Mouse (Mus musculus): Measurements from ENCODE around the gene Phxr2. TPM values are rescaled to one million over a fixed set of nuclear protein-coding genes. Genes with fewer than 3 reads are reported as not detected.

The Phxr2 gene
- polyA plus RNA-seq, 1 experiment from 2014 or later: not detected

DNA sequence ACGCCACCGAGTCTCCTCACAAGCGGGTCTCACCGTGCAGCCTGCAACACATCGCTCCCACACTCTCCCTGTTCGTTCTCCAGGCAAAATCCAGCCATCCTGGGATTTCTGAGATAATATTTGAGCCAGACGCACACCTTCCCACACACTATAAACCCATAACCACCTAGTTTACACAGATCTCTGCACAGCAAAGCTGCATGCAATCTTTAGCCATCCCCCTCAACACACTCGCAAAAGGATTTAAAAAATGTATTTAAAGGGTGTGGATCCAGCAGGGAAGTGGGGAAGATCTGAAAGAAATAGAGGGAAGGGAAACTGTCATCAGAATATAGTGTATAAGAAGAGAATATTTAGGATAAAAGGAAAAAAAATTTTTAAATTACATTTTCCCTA, 9.9 kb downstream of the Phxr2 start:
- Histone ChIP-seq H3K4me3 (replicated peaks; ENCODE audit: low read depth, low read length) (no peak overlapping the region), H3K27me3 (ENCODE audit: insufficient read depth, low read length) (no peaks in the 10 kb centered on the region), H3K27ac (no peak overlapping the region), H3K4me2 (ENCODE audit: low read length) (peak overlapping the region; percentile 38), H3K9me3 (replicated peaks; ENCODE audit: low read length) (no peaks in the 10 kb centered on the region), H3K36me3 (ENCODE audit: insufficient read depth, low read length) (no peaks in the 10 kb centered on the region), H3K4me1 (replicated peaks; ENCODE audit: insufficient read depth, low read length) (peaks cover 20% of the 10 kb centered on the region), H3K9ac (ENCODE audit: low read depth, low read length) (no peak overlapping the region)
- ATAC-seq (replicated peaks; ENCODE audit: low FRiP score, low read depth) (no peak), DNase-seq (ENCODE audit: low spot score) (no peak)
- TF ChIP-seq CTCF (IDR thresholded peaks at IDR 0.05; ENCODE audit: low read depth): no peak
- WGBS: 33% methylated on average over 8 of the region's 8 CpGs

GRCm38 (mm10) chr10:99115471-99116236, 10.5 kb downstream of the Phxr2 start:
- H3K4me3 ChIP-seq (replicated peaks; ENCODE audit: low read depth, low read length): no peak overlapping the region
- H3K4me1 ChIP-seq (replicated peaks; ENCODE audit: insufficient read depth, low read length): peaks cover 20% of the 10 kb centered on the region
- no peak for TF ChIP-seq CTCF (IDR thresholded peaks at IDR 0.05; ENCODE audit: low read depth)
- peak overlapping the region; percentile 38 for H3K4me2 ChIP-seq (ENCODE audit: low read length)
- ATAC-seq (replicated peaks; ENCODE audit: low FRiP score, low read depth) (no peak), DNase-seq (ENCODE audit: low spot score) (peak; percentile 56)
- H3K36me3 ChIP-seq (ENCODE audit: insufficient read depth, low read length): no peaks in the 10 kb centered on the region
- H3K27me3 ChIP-seq (ENCODE audit: insufficient read depth, low read length): no peaks in the 10 kb centered on the region
- no peaks in the 10 kb centered on the region for H3K9me3 ChIP-seq (replicated peaks; ENCODE audit: low read length)
- 19% methylated on average over 18 of the region's 18 CpGs for WGBS
- H3K27ac ChIP-seq: no peak overlapping the region; the same call in 1 of the 2 replicates
- no peak overlapping the region for H3K9ac ChIP-seq (ENCODE audit: low read depth, low read length)

- Histone ChIP-seq H3K4me1 (replicated peaks; ENCODE audit: insufficient read depth, low read length) (peaks cover 20% of the 10 kb centered on the region), H3K9ac (ENCODE audit: low read depth, low read length) (no peak overlapping the region), H3K4me2 (ENCODE audit: low read length) (no peak overlapping the region), H3K27me3 (ENCODE audit: insufficient read depth, low read length) (no peaks in the 10 kb centered on the region), H3K27ac (no peak overlapping the region), H3K36me3 (ENCODE audit: insufficient read depth, low read length) (peaks cover 4% of the 10 kb centered on the region), H3K4me3 (replicated peaks; ENCODE audit: low read depth, low read length) (no peak overlapping the region), H3K9me3 (replicated peaks; ENCODE audit: low read length) (no peaks in the 10 kb centered on the region)
- 70% methylated on average over 8 of the region's 8 CpGs for WGBS
- DNase-seq (ENCODE audit: low spot score): no peak
- no peak for ATAC-seq (replicated peaks; ENCODE audit: low FRiP score, low read depth)
- TF ChIP-seq CTCF (IDR thresholded peaks at IDR 0.05; ENCODE audit: low read depth): no peak
Observed at GRCm38 (mm10) chr10:99114295-99114694, 11.8 kb downstream of the Phxr2 start.

DNA sequence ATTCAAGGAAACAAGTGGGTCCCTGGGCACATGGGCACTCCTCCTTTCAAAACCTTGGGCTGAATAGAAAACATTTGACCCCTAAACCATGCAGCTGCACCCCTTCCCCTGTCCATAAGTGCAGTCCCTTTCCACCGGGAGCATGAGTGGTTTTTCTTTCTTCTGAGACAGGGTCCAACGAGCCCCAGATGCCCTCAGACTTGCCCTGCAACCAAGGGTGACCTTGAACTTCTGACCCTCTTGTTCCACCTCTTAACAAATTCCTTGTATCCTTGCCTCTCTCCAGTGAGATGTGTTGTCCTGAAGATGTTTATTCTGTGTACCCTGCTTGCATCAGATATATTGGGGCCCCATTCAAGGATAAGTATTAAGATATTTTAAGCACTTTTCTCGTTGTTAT, 12.6 kb downstream of the Phxr2 start:
- Histone ChIP-seq H3K9me3 (replicated peaks; ENCODE audit: low read length) (no peaks in the 10 kb centered on the region), H3K27ac (no peak overlapping the region), H3K27me3 (ENCODE audit: insufficient read depth, low read length) (no peaks in the 10 kb centered on the region), H3K4me1 (replicated peaks; ENCODE audit: insufficient read depth, low read length) (peaks cover 23% of the 10 kb centered on the region), H3K4me2 (ENCODE audit: low read length) (no peak overlapping the region), H3K36me3 (ENCODE audit: insufficient read depth, low read length) (peaks cover 5% of the 10 kb centered on the region), H3K4me3 (replicated peaks; ENCODE audit: low read depth, low read length) (no peak overlapping the region), H3K9ac (ENCODE audit: low read depth, low read length) (no peak overlapping the region)
- ATAC-seq (replicated peaks; ENCODE audit: low FRiP score, low read depth) (no peak), DNase-seq (ENCODE audit: low spot score) (no peak)
- no peak for TF ChIP-seq CTCF (IDR thresholded peaks at IDR 0.05; ENCODE audit: low read depth)
- 32% methylated on average over 3 of the region's 3 CpGs for WGBS

- Histone ChIP-seq H3K27me3 (ENCODE audit: insufficient read depth, low read length) (no peaks in the 10 kb centered on the region), H3K4me2 (ENCODE audit: low read length) (peak overlapping the region; percentile 98)
Observed at GRCm38 (mm10) chr10:99108431-99108982, 17.6 kb downstream of the Phxr2 start.

GRCm38 (mm10) chr10:99107964-99108363, 18.2 kb downstream of the Phxr2 start, which contains the start of gene Galnt4:
TSS of gene Galnt4 (plus strand) at chr10:99108159.
- peak within 1 kb of the TSS; percentile 82 for H3K27ac ChIP-seq
- peak; percentile 80 for TF ChIP-seq CTCF (IDR thresholded peaks at IDR 0.05; ENCODE audit: low read depth)
- H3K4me1 ChIP-seq (replicated peaks; ENCODE audit: insufficient read depth, low read length): 0 out of 2 replicates have a peak, but pooled peaks cover 6% of the 10 kb centered on the region
- DNase-seq (ENCODE audit: low spot score) (peak; percentile 96), ATAC-seq (replicated peaks; ENCODE audit: low FRiP score, low read depth) (peak; percentile 87)
- peaks cover 5% of the 10 kb centered on the region for H3K36me3 ChIP-seq (ENCODE audit: insufficient read depth, low read length)
- peak within 1 kb of the TSS; percentile 85 for H3K9ac ChIP-seq (ENCODE audit: low read depth, low read length)
- under 1% methylated on average over 22 of the region's 22 CpGs for WGBS
- no peaks in the 10 kb centered on the region for H3K27me3 ChIP-seq (ENCODE audit: insufficient read depth, low read length)
- H3K9me3 ChIP-seq (replicated peaks; ENCODE audit: low read length): no peaks in the 10 kb centered on the region
- H3K4me2 ChIP-seq (ENCODE audit: low read length): peak within 1 kb of the TSS; percentile 98
- H3K4me3 ChIP-seq (replicated peaks; ENCODE audit: low read depth, low read length): peak within 1 kb of the TSS; percentile 100

More at GRCm38 (mm10) chr10:99108431-99108982, 17.6 kb downstream of the Phxr2 start:
- peak; percentile 31 for DNase-seq (ENCODE audit: low spot score)
- Histone ChIP-seq H3K9me3 (replicated peaks; ENCODE audit: low read length) (no peaks in the 10 kb centered on the region), H3K27ac (peak overlapping the region; percentile 82; the same call in 1 of the 2 replicates), H3K4me1 (replicated peaks; ENCODE audit: insufficient read depth, low read length) (peaks cover 7% of the 10 kb centered on the region; the same call in 1 of the 2 replicates), H3K9ac (ENCODE audit: low read depth, low read length) (peak overlapping the region; percentile 85), H3K36me3 (ENCODE audit: insufficient read depth, low read length) (peaks cover 5% of the 10 kb centered on the region), H3K4me3 (replicated peaks; ENCODE audit: low read depth, low read length) (peak overlapping the region; percentile 100)
- no peak for ATAC-seq (replicated peaks; ENCODE audit: low FRiP score, low read depth)
- 37% methylated on average over 12 of the region's 12 CpGs for WGBS
- TF ChIP-seq CTCF (IDR thresholded peaks at IDR 0.05; ENCODE audit: low read depth): peak; percentile 43
